Mouse (Mus musculus): ENCODE measurements at regions not wholly inside any gene's neighbourhood (a gene's known extent, or its start where the extent isn't known, plus 50 kb on each side); places are given as distances from the start of the nearest gene placed in this dataset.

- no peaks in the 10 kb centered on the region for H3K36me3 ChIP-seq (replicated peaks)
- H3K4me3 ChIP-seq, result peak overlapping the region; percentile 32; the same call in 1 of the 2 replicates
- H3K9me3 ChIP-seq, result peaks cover 9% of the 10 kb centered on the region
- H3K4me1 ChIP-seq, result peaks cover 27% of the 10 kb centered on the region
- 28% methylated on average over 5 of the region's 5 CpGs for WGBS
- H3K27ac ChIP-seq, result peak overlapping the region; percentile 86
- DNase-seq (ENCODE audit: extremely low spot score, low spot score), result peak; percentile 24
- H3K27me3 ChIP-seq (ENCODE audit: poor library complexity, severe bottlenecking), result no peaks in the 10 kb centered on the region
Observed at GRCm38 (mm10) chr11:111212702-111213328, 146.9 kb downstream of the Kcnj2 start.

- peaks cover 9% of the 10 kb centered on the region for H3K9me3 ChIP-seq
- H3K36me3 ChIP-seq (replicated peaks), result no peaks in the 10 kb centered on the region
- no peak overlapping the region for H3K27ac ChIP-seq
- H3K4me3 ChIP-seq, result no peak overlapping the region
- no peaks in the 10 kb centered on the region for H3K27me3 ChIP-seq (ENCODE audit: poor library complexity, severe bottlenecking)
- 92% methylated on average over 5 of the region's 5 CpGs for WGBS
- peaks cover 27% of the 10 kb centered on the region for H3K4me1 ChIP-seq
- DNase-seq (ENCODE audit: extremely low spot score, low spot score), result no peak
Observed at GRCm38 (mm10) chr11:111215006-111215405, 149.0 kb downstream of the Kcnj2 start.

- 87% methylated on average over 4 of the region's 4 CpGs for WGBS
- no peak for DNase-seq (ENCODE audit: extremely low spot score, low spot score)
- Histone ChIP-seq H3K4me3 (no peak overlapping the region), H3K27me3 (ENCODE audit: poor library complexity, severe bottlenecking) (no peaks in the 10 kb centered on the region), H3K27ac (no peak overlapping the region), H3K36me3 (replicated peaks) (no peaks in the 10 kb centered on the region), H3K9me3 (no peaks in the 10 kb centered on the region), H3K4me1 (no peaks in the 10 kb centered on the region)
Observed at GRCm38 (mm10) chr11:111223834-111224233, 157.9 kb downstream of the Kcnj2 start.

GRCm38 (mm10) chr11:111227305-111227704 lies 161.3 kb downstream of the Kcnj2 start:
- Histone ChIP-seq H3K27me3 (ENCODE audit: poor library complexity, severe bottlenecking) (no peaks in the 10 kb centered on the region), H3K4me3 (no peak overlapping the region), H3K4me1 (no peaks in the 10 kb centered on the region), H3K27ac (no peak overlapping the region), H3K9me3 (no peaks in the 10 kb centered on the region), H3K36me3 (replicated peaks) (no peaks in the 10 kb centered on the region)
- WGBS, result 84% methylated on average over 1 of the region's 1 CpGs
- DNase-seq (ENCODE audit: extremely low spot score, low spot score), result no peak

GRCm38 (mm10) chr11:111236741-111237140 lies 170.8 kb downstream of the Kcnj2 start:
- H3K9me3 ChIP-seq, result no peaks in the 10 kb centered on the region
- WGBS, result 94% methylated on average over 1 of the region's 1 CpGs
- H3K27ac ChIP-seq, result no peak overlapping the region
- DNase-seq (ENCODE audit: extremely low spot score, low spot score), result no peak
- H3K27me3 ChIP-seq (ENCODE audit: poor library complexity, severe bottlenecking), result no peaks in the 10 kb centered on the region
- H3K36me3 ChIP-seq (replicated peaks), result no peaks in the 10 kb centered on the region
- no peak overlapping the region for H3K4me3 ChIP-seq
- H3K4me1 ChIP-seq, result no peaks in the 10 kb centered on the region

GRCm38 (mm10) chr11:111239784-111240183 lies 173.8 kb downstream of the Kcnj2 start:
- no peaks in the 10 kb centered on the region for H3K9me3 ChIP-seq
- H3K27ac ChIP-seq, result no peak overlapping the region
- no peaks in the 10 kb centered on the region for H3K36me3 ChIP-seq (replicated peaks)
- no peak for DNase-seq (ENCODE audit: extremely low spot score, low spot score)
- no peak overlapping the region for H3K4me3 ChIP-seq
- H3K4me1 ChIP-seq, result no peaks in the 10 kb centered on the region
- WGBS, result 78% methylated on average over 3 of the region's 3 CpGs
- H3K27me3 ChIP-seq (ENCODE audit: poor library complexity, severe bottlenecking), result no peaks in the 10 kb centered on the region

GRCm38 (mm10) chr11:111252226-111252625 lies 186.3 kb downstream of the Kcnj2 start:
- 88% methylated on average over 4 of the region's 4 CpGs for WGBS
- H3K27ac ChIP-seq, result no peak overlapping the region
- H3K27me3 ChIP-seq (ENCODE audit: poor library complexity, severe bottlenecking), result no peaks in the 10 kb centered on the region
- H3K4me1 ChIP-seq, result no peaks in the 10 kb centered on the region
- H3K36me3 ChIP-seq (replicated peaks), result no peaks in the 10 kb centered on the region
- H3K9me3 ChIP-seq, result no peaks in the 10 kb centered on the region
- no peak overlapping the region for H3K4me3 ChIP-seq
- no peak for DNase-seq (ENCODE audit: extremely low spot score, low spot score)

GRCm38 (mm10) chr11:111256596-111256995 lies 190.6 kb downstream of the Kcnj2 start:
- 94% methylated on average over 3 of the region's 3 CpGs for WGBS
- Histone ChIP-seq H3K27ac (no peak overlapping the region), H3K36me3 (replicated peaks) (no peaks in the 10 kb centered on the region), H3K4me1 (peaks cover 9% of the 10 kb centered on the region), H3K4me3 (no peak overlapping the region), H3K27me3 (ENCODE audit: poor library complexity, severe bottlenecking) (peaks cover 7% of the 10 kb centered on the region; the same call in 1 of the 2 replicates), H3K9me3 (no peaks in the 10 kb centered on the region)
- no peak for DNase-seq (ENCODE audit: extremely low spot score, low spot score)

GRCm38 (mm10) chr11:111260691-111261383 lies 194.9 kb downstream of the Kcnj2 start:
- Histone ChIP-seq H3K4me1 (peaks cover 9% of the 10 kb centered on the region), H3K27ac (no peak overlapping the region), H3K36me3 (replicated peaks) (no peaks in the 10 kb centered on the region), H3K27me3 (ENCODE audit: poor library complexity, severe bottlenecking) (peaks cover 12% of the 10 kb centered on the region; the same call in 1 of the 2 replicates), H3K4me3 (no peak overlapping the region), H3K9me3 (no peaks in the 10 kb centered on the region)
- 70% methylated on average over 11 of the region's 11 CpGs for WGBS
- no peak for DNase-seq (ENCODE audit: extremely low spot score, low spot score)

- DNase-seq (ENCODE audit: extremely low spot score, low spot score), result no peak
- Histone ChIP-seq H3K9me3 (no peaks in the 10 kb centered on the region), H3K27ac (no peak overlapping the region)
Observed at GRCm38 (mm10) chr11:111273651-111274050, 207.7 kb downstream of the Kcnj2 start.

GRCm38 (mm10) chr11:111280769-111281168 lies 214.8 kb downstream of the Kcnj2 start:
- no peaks in the 10 kb centered on the region for H3K36me3 ChIP-seq (replicated peaks)
- no peak overlapping the region for H3K4me3 ChIP-seq
- no peak overlapping the region for H3K27ac ChIP-seq
- no peaks in the 10 kb centered on the region for H3K27me3 ChIP-seq (ENCODE audit: poor library complexity, severe bottlenecking)
- DNase-seq (ENCODE audit: extremely low spot score, low spot score), result no peak
- WGBS, result 57% methylated on average over 2 of the region's 2 CpGs
- H3K4me1 ChIP-seq, result peaks cover 13% of the 10 kb centered on the region
- H3K9me3 ChIP-seq, result no peaks in the 10 kb centered on the region

More at GRCm38 (mm10) chr11:111273651-111274050, 207.7 kb downstream of the Kcnj2 start:
- Histone ChIP-seq H3K4me1 (peaks cover 5% of the 10 kb centered on the region), H3K4me3 (no peak overlapping the region), H3K27me3 (ENCODE audit: poor library complexity, severe bottlenecking) (peaks cover 12% of the 10 kb centered on the region; the same call in 1 of the 2 replicates), H3K36me3 (replicated peaks) (no peaks in the 10 kb centered on the region)

GRCm38 (mm10) chr11:111281237-111282160 lies 215.5 kb downstream of the Kcnj2 start:
- DNase-seq (ENCODE audit: extremely low spot score, low spot score), result no peak
- H3K27ac ChIP-seq, result no peak overlapping the region
- no peaks in the 10 kb centered on the region for H3K36me3 ChIP-seq (replicated peaks)
- no peaks in the 10 kb centered on the region for H3K9me3 ChIP-seq
- no peaks in the 10 kb centered on the region for H3K27me3 ChIP-seq (ENCODE audit: poor library complexity, severe bottlenecking)
- 47% methylated on average over 7 of the region's 7 CpGs for WGBS
- H3K4me3 ChIP-seq, result no peak overlapping the region
- H3K4me1 ChIP-seq, result peaks cover 13% of the 10 kb centered on the region

Measured in forebrain, embryonic 10.5 days (tissue).